Mouse (Mus musculus): ENCODE data around the gene Gabrb3.

DNA sequence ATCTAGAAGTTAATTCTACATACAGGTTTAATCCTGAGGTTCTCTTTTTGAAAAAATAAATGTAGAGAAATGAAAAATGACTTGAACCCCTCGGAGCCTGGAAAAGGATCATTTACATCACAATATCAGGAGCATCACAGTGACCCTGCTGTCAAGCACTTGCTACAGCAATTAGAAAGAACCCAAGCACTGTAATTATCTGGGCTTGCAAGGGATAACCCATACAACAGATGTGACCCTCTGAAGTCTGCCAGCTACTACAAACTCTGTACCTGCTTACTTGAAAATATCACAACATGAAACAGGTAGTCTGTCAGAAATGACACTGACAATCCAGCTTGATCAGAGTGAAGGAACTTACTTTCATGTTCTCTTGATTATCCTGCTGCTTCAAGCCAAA lies 394.2 kb downstream of the Gabrb3 start:
- TF ChIP-seq MYOG (IDR thresholded peaks at IDR 0.05; ENCODE audit: control insufficient read depth in 1 of 3, insufficient read depth in 1 of 3, insufficient read length in 2 of 3, low read depth in 2 of 3), result no peak
- TF ChIP-seq POLR2A (IDR thresholded peaks at IDR 0.05; ENCODE audit: insufficient read length, low read depth), result no peak
- TF ChIP-seq TCF12 (IDR thresholded peaks at IDR 0.05; ENCODE audit: insufficient read depth, poor library complexity, severe bottlenecking), result no peak
- TF ChIP-seq MAX (IDR thresholded peaks at IDR 0.05; ENCODE audit: low read depth), result no peak
- TF ChIP-seq SRF (IDR thresholded peaks at IDR 0.05; ENCODE audit: control insufficient read depth, insufficient read length, low read depth), result no peak
- no peak for TF ChIP-seq USF1 (IDR thresholded peaks at IDR 0.05; ENCODE audit: low read depth)
- no peak for TF ChIP-seq MYOD1 (IDR thresholded peaks at IDR 0.05; ENCODE audit: control insufficient read depth in 1 of 3, insufficient read length in 2 of 3, low read depth in 2 of 3)
- no peak for TF ChIP-seq E2F4 (IDR thresholded peaks at IDR 0.05; ENCODE audit: insufficient read depth)
- no peak for TF ChIP-seq POLR2AphosphoS2 (IDR thresholded peaks at IDR 0.05; ENCODE audit: insufficient read length, low read depth)
- TF ChIP-seq CEBPB (IDR thresholded peaks at IDR 0.05; ENCODE audit: insufficient read depth, poor library complexity, severe bottlenecking), result no peak
- no peak for TF ChIP-seq REST (IDR thresholded peaks at IDR 0.05; ENCODE audit: insufficient read depth, insufficient read length)
